Mouse (Mus musculus): ENCODE results near the gene Pdzk1. TPM values are rescaled to one million over a fixed set of nuclear protein-coding genes. Genes with fewer than 3 reads are reported as not detected.

The Pdzk1 gene
- polyA plus RNA-seq, 1 experiment: 0.02 TPM

DNA sequence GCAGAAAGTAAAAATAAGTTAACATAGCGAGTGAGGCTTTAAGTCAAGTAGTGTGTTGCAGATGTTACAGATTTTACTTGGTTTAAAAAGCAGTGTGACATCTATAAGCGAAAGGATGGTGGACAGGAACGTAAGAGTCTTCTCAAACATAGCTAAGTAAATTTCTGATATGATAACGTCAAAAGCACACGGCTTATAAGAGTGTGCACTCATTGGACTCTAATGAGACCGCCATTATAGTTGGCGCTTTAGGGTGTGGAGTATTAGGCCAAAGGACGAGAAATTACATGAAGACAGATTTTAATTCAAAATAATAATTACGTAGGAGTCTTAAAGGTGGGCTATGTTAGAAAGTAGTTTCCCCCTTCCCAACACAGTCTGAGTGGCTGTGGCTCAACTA lies 76.5 kb downstream of the Pdzk1 start:
- no peak for TF ChIP-seq GATA1 (IDR thresholded peaks at IDR 0.05; ENCODE audit: low read length)

Other genes with a start within 250 kb of the Pdzk1 start
- 9.8 and 14.7 TPM in 2 replicates for gene Polr3gl, start 235.1 kb upstream of the Pdzk1 start, polyA plus RNA-seq (2012)
- gene Ankrd34a, start 232.6 kb upstream of the Pdzk1 start, polyA plus RNA-seq (2012): 0.03 TPM in 1 of 2 replicates, not detected in the other
- gene Lix1l, start 228.1 kb upstream of the Pdzk1 start, polyA plus RNA-seq (2012): 0.70 and 0.92 TPM in 2 replicates
- gene Rbm8a, start 199.4 kb upstream of the Pdzk1 start, polyA plus RNA-seq (2012): 51.9 and 144 TPM in 2 replicates
- gene Pex11b, start 193.9 kb upstream of the Pdzk1 start, polyA plus RNA-seq (2012): 3.1 and 4.7 TPM in 2 replicates
- 0.16 TPM in 1 of 2 replicates, not detected in the other for gene Gm42957, start 193.8 kb upstream of the Pdzk1 start, polyA plus RNA-seq (2012)
- gene Itga10, start 183.7 kb upstream of the Pdzk1 start, polyA plus RNA-seq (2012): 0.15 and 0.18 TPM in 2 replicates
- not detected in 2 replicates for gene Ankrd35, start 159.2 kb upstream of the Pdzk1 start, polyA plus RNA-seq (2012)
- 13.0 and 16.2 TPM in 2 replicates for gene Pias3, start 132.9 kb upstream of the Pdzk1 start, polyA plus RNA-seq (2012)
- 0.18 and 0.29 TPM in 2 replicates for gene Nudt17, start 120.7 kb upstream of the Pdzk1 start, polyA plus RNA-seq (2012)
- 8.2 and 8.5 TPM in 2 replicates for gene Polr3c, start 101.7 kb upstream of the Pdzk1 start, polyA plus RNA-seq (2012)
- 18.9 and 25.4 TPM in 2 replicates for gene Rnf115, start 101.6 kb upstream of the Pdzk1 start, polyA plus RNA-seq (2012)
- gene Cd160, start 67 bp downstream of the Pdzk1 start, polyA plus RNA-seq (2012): not detected in 2 replicates
- gene Gja5, start 75.4 kb downstream of the Pdzk1 start, polyA plus RNA-seq (2012): 0.03 and 0.05 TPM in 2 replicates
- gene Gpr89, start 76.1 kb downstream of the Pdzk1 start, polyA plus RNA-seq (2012): 1.9 and 2.9 TPM in 2 replicates
- gene Gja8, start 96.7 kb downstream of the Pdzk1 start, polyA plus RNA-seq (2012): not detected in 2 replicates

Measured in G1E-ER4 (cell line).